Mouse (Mus musculus) heart, embryonic 12.5 days (tissue): Measurements from ENCODE around the gene Herc4. TPM values are rescaled to one million over a fixed set of nuclear protein-coding genes. Genes with fewer than 3 reads are reported as not detected.

ENCODE experiments used
- ATAC-seq: fragments of 200-750 bp; cut with Nextera tagmentation; 2 replicates; pipeline ENCODE4 v1.8.0; 2017; ENCODE audit warnings: moderate TSS enrichment, moderate library complexity; ENCODE audit not compliant: insufficient number of reproducible peaks, low FRiP score
- H3K27ac ChIP-seq: fragments of 300-500 bp; sonication (generic); 2 replicates; pipeline ENCODE4 v1.5.1; 2016; ENCODE audit warnings: mild to moderate bottlenecking, moderate library complexity; ENCODE audit not compliant: poor library complexity, severe bottlenecking
- H3K27me3 ChIP-seq: fragments of 300-500 bp; sonication (generic); replicated peaks from 2 replicates; pipeline ENCODE4 v1.6.1; 2016; ENCODE audit warnings: mild to moderate bottlenecking, moderate library complexity
- H3K36me3 ChIP-seq: fragments of 300-500 bp; sonication (generic); 2 replicates; pipeline ENCODE4 v1.6.1; 2016; ENCODE audit warnings: mild to moderate bottlenecking, moderate library complexity
- H3K4me1 ChIP-seq: fragments of 300-500 bp; sonication (generic); replicated peaks from 2 replicates; pipeline ENCODE4 v1.6.1; 2016; ENCODE audit warnings: mild to moderate bottlenecking
- H3K4me2 ChIP-seq: fragments of 300-500 bp; sonication (generic); 2 replicates; pipeline ENCODE4 v1.6.1; 2016; ENCODE audit warnings: mild to moderate bottlenecking, moderate library complexity
- H3K4me3 ChIP-seq: fragments of 300-500 bp; sonication (generic); 2 replicates; pipeline ENCODE4 v1.5.1; 2016; ENCODE audit warnings: mild to moderate bottlenecking
- H3K9ac ChIP-seq: fragments of 300-500 bp; sonication (generic); 2 replicates; pipeline ENCODE4 v1.6.1; 2016; ENCODE audit warnings: mild to moderate bottlenecking, moderate library complexity
- H3K9me3 ChIP-seq: fragments of 300-500 bp; sonication (generic); replicated peaks from 2 replicates; pipeline ENCODE4 v1.6.1; 2016; ENCODE audit warnings: mild to moderate bottlenecking, moderate library complexity
- WGBS: fragments of 180-500 bp; shearing (Covaris S2); methylation state at CpG from one replicate; pipeline ENCODE4 v1.1.7; 2016; 5-methylcytosine and 5-hydroxymethylcytosine counted together
- polyA plus RNA-seq: library from polyadenylated mRNA; unstranded; fragments of >200 nt; fragmentation: Nextera tagmentation; extraction: Ambion mirVana; gene quantifications from 2 replicates; pipeline ENCODE4 v1.2.1, GENCODE M21; 2016

The Herc4 gene
- polyA plus RNA-seq, 1 experiment from 2014 or later, result 32.1 TPM

DNA sequence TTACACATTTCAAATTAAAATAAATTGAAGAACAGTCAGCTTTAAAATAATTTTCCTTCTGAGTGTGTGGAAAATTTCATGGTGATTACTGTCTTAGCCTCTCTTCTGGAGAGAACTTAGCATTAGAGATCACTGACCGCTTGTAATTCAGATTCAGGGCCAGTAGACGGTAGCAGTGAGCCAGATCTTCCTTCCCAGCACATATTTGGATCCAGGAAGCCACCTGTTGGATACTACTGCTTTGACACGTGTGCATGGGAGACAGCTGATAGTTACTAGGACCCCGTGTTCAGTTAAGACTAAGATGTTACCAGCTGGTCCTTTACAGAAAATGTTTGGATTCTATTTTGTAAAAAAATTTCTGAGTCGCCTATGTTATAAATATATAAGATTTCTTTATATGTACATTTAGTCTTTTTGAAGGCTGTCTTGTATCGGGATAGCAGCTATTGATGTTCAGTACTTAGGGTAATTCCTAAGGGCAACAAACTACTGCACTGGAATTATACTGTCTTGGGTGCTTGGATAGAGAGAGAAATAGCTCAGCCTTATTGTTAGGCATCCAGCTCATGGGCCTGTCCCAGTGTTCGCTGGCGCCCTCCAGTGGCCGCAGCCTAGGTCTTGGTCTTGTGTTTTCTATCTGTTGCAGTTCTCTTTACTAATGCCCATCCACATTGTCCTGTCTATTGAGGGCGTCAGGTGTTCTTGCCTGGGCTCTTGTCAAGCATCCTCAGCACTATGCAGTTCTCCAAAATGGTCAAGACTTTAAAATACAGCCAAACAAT is 65.2 kb downstream of the Herc4 start:
- peaks cover 73% of the 10 kb centered on the region for H3K36me3 ChIP-seq
- no peak overlapping the region for H3K4me3 ChIP-seq
- no peaks in the 10 kb centered on the region for H3K9me3 ChIP-seq
- H3K27me3 ChIP-seq, result no peaks in the 10 kb centered on the region
- no peak overlapping the region for H3K27ac ChIP-seq
- H3K4me1 ChIP-seq, result no peaks in the 10 kb centered on the region
- 43% methylated on average over 10 of the region's 10 CpGs for WGBS
- ATAC-seq, result peak; percentile 64; the same call in 1 of the 2 replicates
- H3K4me2 ChIP-seq, result no peak overlapping the region
- H3K9ac ChIP-seq, result no peak overlapping the region

- no peaks in the 10 kb centered on the region for H3K4me1 ChIP-seq
- no peak overlapping the region for H3K27ac ChIP-seq
- no peak overlapping the region for H3K4me2 ChIP-seq
- ATAC-seq, result no peak
- no peak overlapping the region for H3K4me3 ChIP-seq
- H3K9ac ChIP-seq, result no peak overlapping the region
- H3K9me3 ChIP-seq, result no peaks in the 10 kb centered on the region
- no peaks in the 10 kb centered on the region for H3K27me3 ChIP-seq
- peaks cover 64% of the 10 kb centered on the region for H3K36me3 ChIP-seq
- WGBS, result 73% methylated on average over 1 of the region's 1 CpGs
Measured at GRCm38 (mm10) chr10:63313726-63314125, 70.1 kb downstream of the Herc4 start.

GRCm38 (mm10) chr10:63327091-63327490 is 83.5 kb downstream of the Herc4 start:
- no peak for ATAC-seq
- Histone ChIP-seq H3K27ac (no peak overlapping the region), H3K9ac (no peak overlapping the region), H3K36me3 (peaks cover 58% of the 10 kb centered on the region), H3K4me1 (no peaks in the 10 kb centered on the region), H3K4me3 (no peak overlapping the region), H3K9me3 (no peaks in the 10 kb centered on the region), H3K27me3 (no peaks in the 10 kb centered on the region), H3K4me2 (no peak overlapping the region)
- WGBS, result 68% methylated on average over 1 of the region's 1 CpGs

DNA sequence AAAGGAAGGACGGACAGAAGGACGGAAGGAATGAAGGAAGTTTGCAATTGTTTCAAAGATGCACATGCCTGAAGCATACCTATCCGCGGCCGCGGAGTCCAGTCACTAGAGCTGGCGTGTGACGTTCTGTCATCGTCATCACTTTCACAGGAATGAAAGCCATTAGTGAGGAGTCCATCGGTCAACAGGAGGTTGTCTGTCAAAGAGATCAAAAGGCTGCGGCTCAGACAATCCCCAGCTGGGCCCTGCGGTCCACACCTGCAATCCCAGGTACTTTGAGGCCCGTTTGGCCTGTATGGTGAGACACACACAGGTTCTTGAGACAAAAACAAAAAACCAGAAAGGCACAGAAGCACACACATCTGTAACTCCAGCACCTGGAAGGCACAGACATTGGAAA is 93.3 kb downstream of the Herc4 start:
- ATAC-seq, result no peak
- Histone ChIP-seq H3K27ac (no peak overlapping the region), H3K4me2 (peak overlapping the region; percentile 72), H3K36me3 (peaks cover 27% of the 10 kb centered on the region), H3K9me3 (no peaks in the 10 kb centered on the region), H3K4me1 (peaks cover 9% of the 10 kb centered on the region), H3K9ac (peak overlapping the region; percentile 46; the same call in 1 of the 2 replicates), H3K27me3 (no peaks in the 10 kb centered on the region), H3K4me3 (peak overlapping the region; percentile 86)
- WGBS, result 51% methylated on average over 13 of the region's 13 CpGs

DNA sequence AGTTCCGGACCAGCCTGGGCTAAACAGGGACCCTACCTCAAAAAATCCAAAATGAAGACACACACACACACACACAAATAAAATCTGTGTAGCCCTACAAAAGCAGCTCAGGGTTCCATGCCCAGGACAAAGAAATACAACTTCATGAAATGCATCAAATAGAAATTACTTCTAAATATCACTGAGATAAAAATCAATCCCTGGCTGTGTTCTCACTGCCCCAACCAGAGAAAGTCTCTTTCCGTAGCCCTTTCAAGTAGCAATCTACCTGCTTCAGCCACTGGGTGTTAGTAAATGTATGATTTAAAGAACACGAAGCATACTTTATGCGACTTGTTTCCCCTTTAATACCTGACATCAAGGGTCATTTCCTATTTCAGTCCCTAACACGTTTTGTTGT is 93.7 kb downstream of the Herc4 start:
- Histone ChIP-seq H3K4me3 (peak overlapping the region; percentile 86), H3K4me2 (peak overlapping the region; percentile 72), H3K27me3 (no peaks in the 10 kb centered on the region), H3K27ac (no peak overlapping the region), H3K36me3 (peaks cover 27% of the 10 kb centered on the region), H3K9ac (peak overlapping the region; percentile 46), H3K4me1 (peaks cover 9% of the 10 kb centered on the region), H3K9me3 (no peaks in the 10 kb centered on the region)
- ATAC-seq, result no peak
- 29% methylated on average over 5 of the region's 5 CpGs for WGBS

DNA sequence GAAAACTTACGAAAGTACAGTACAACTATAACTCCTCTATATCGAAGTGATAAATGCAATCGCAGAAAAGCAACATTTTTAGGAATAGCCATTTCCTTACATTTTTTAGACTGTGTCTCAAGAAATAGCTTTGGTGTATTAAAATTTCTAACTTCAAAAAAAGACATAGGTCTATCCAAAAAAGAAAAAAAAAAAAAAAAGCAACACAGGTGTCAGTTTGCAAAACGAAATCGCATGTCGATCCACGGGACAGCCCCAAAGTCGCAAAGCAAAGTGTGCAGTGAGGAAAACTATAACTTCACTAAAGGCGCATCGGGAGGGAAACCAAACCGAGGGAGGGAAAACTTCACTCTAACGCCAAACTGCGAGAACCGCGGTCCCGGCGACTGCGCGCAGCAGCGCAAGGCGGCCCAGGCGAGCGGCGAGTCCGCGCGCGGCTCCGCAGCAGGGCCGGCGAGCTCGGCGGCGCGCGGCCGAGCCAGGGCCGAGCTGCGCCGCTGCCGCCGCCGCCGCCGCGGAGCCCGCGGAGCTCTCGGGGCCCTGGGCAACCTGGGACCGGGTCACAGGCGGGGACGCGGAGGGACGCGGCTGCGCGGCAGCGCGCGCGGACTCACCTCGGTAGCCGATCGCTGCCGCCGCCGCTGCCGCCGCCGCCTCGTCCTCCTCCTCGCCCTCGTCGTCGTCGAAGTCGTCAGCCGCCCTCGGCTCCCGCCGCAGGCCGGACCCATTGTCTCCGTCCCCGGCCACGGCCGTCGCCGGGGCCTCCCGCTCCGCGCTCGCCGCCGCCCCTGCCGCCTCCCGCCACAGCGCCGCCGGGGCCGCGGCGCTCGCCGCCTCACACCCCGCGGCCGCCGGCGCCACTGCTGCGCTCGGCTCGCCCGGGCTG is 94.6 kb downstream of the Herc4 start:
- Histone ChIP-seq H3K27me3 (no peaks in the 10 kb centered on the region), H3K4me2 (peak overlapping the region; percentile 73), H3K36me3 (peaks cover 21% of the 10 kb centered on the region), H3K9ac (peak overlapping the region; percentile 98), H3K9me3 (no peaks in the 10 kb centered on the region), H3K27ac (peak overlapping the region; percentile 90), H3K4me3 (peak overlapping the region; percentile 86), H3K4me1 (peaks cover 9% of the 10 kb centered on the region)
- peak; percentile 83 for ATAC-seq
- 4% methylated on average over 98 of the region's 113 CpGs for WGBS

- Histone ChIP-seq H3K27me3 (no peaks in the 10 kb centered on the region), H3K4me2 (peak overlapping the region; percentile 73), H3K9ac (peak overlapping the region; percentile 98), H3K4me3 (peak overlapping the region; percentile 86), H3K36me3 (peaks cover 13% of the 10 kb centered on the region), H3K9me3 (no peaks in the 10 kb centered on the region), H3K4me1 (peaks cover 9% of the 10 kb centered on the region), H3K27ac (peak overlapping the region; percentile 90)
- 2% methylated on average over 71 of the region's 74 CpGs for whole genome bisulfite sequencing
- ATAC-seq, result peak; percentile 99
Measured at GRCm38 (mm10) chr10:63338914-63339643, 95.5 kb downstream of the Herc4 start.

DNA sequence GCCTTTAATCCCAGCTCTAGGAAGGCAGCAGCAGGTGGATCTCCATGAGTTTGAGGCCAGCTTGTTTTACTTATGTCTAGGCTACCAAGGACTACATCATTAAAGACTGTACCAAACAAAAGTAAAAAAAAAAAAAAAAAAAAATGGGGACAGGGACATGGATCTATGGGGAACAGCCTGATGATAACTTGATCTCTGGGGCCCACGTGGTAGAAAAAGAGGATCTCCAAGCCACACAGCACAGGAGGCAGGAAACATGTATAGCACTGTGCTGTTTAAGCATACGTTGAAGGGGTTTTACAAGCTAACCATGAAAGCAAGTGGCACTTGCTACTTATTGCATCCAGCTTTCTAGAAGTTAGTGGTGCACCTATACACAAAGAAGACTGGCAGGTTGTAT is 97.7 kb downstream of the Herc4 start:
- Histone ChIP-seq H3K4me3 (no peak overlapping the region), H3K27me3 (no peaks in the 10 kb centered on the region), H3K4me1 (peaks cover 9% of the 10 kb centered on the region), H3K36me3 (0 out of 2 replicates have a peak, but pooled peaks cover under 1% of the 10 kb centered on the region), H3K27ac (no peak overlapping the region), H3K4me2 (no peak overlapping the region), H3K9ac (no peak overlapping the region), H3K9me3 (peaks cover 4% of the 10 kb centered on the region; the same call in 1 of the 2 replicates)
- WGBS, result 87% methylated on average over 2 of the region's 2 CpGs
- ATAC-seq, result no peak

DNA sequence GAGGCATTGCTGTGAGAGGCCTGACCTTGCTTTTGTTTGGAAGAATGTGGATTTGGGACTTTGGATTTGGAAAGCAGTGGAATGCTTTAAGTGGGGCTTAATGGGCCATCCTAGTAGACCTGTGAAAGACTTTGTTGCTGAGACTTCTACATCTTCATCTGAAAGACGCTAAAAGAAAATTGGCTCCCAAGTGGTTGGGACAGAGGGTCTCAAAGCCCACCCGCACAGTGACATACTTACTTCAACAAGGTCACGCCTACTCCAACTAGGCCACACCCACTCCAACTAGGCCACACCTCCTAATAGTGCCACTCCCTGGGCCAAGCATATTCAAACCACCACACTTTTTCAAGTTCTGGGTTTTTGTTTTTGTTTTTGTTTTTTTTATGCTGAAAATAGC is 101.1 kb downstream of the Herc4 start:
- no peak overlapping the region for H3K27ac ChIP-seq
- H3K4me1 ChIP-seq, result no peaks in the 10 kb centered on the region
- 86% methylated on average over 3 of the region's 3 CpGs for WGBS
- H3K27me3 ChIP-seq, result 0 out of 2 replicates have a peak, but pooled peaks cover 3% of the 10 kb centered on the region
- no peak overlapping the region for H3K9ac ChIP-seq
- no peaks in the 10 kb centered on the region for H3K36me3 ChIP-seq
- peaks cover 4% of the 10 kb centered on the region; the same call in 1 of the 2 replicates for H3K9me3 ChIP-seq
- no peak overlapping the region for H3K4me3 ChIP-seq
- no peak overlapping the region for H3K4me2 ChIP-seq
- ATAC-seq, result no peak

DNA sequence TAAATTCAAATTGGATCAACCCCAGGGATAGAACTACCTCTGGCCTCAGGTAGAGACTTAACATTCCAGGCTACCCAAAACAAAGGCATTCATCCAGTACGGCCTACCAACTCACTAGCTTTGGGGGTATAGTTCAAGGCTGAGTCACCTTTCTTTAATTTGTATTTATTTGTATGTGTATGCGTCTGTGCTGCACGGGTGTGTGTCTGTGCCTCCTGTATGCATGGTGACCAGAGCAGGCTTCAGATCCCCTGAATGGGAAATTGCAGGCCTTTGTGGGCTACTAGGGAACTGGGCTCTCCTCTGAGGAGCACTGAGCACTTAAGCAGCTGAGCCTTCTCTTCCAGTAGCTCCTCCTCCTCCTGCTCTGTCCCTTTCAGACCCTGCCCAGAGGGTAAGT is 104.7 kb downstream of the Herc4 start:
- H3K27ac ChIP-seq, result no peak overlapping the region
- no peaks in the 10 kb centered on the region for H3K4me1 ChIP-seq
- 71% methylated on average over 3 of the region's 3 CpGs for WGBS
- no peak overlapping the region for H3K4me3 ChIP-seq
- no peak overlapping the region for H3K9ac ChIP-seq
- H3K27me3 ChIP-seq, result 0 out of 2 replicates have a peak, but pooled peaks cover 3% of the 10 kb centered on the region
- no peak overlapping the region for H3K4me2 ChIP-seq
- H3K36me3 ChIP-seq, result no peaks in the 10 kb centered on the region
- ATAC-seq, result no peak
- H3K9me3 ChIP-seq, result peaks cover 7% of the 10 kb centered on the region
